Mouse (Mus musculus): ENCODE measurements around the gene H2afy2. TPM values are rescaled to one million over a fixed set of nuclear protein-coding genes. Genes with fewer than 3 reads are reported as not detected.

The H2afy2 gene
- total RNA-seq (2021): 10 to 100 TPM; 59.3 to 59.5 TPM

DNA sequence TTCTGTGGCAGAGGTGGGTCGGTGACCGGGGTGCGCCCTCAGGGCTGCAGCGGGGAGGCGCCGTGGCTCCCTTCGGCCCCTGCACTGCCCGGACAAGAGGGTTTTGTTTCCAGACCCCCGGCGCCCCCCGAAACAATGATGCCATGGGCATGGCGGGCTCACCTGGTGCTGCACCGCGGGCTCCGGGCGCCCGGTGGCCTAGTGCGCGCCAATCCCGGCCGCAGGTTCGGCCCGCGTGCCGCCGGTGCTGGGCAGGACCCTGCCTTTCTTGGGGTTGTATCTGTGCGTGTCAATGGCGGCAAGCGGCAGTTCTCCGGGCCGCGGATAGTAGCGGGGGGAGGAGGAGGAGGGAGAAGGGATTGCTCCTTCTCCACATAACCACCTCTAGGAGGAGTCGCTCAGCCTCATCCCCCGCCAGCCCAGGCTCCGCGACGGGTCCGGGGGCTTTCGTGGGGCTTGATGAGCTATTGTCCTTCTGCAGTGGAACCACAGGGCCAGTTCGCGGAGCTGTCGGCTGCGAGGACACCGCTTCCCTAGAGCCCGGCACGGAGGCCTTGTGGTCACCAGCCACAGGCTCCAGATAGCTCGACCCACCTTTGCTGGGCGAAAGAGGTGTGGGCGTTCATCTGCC lies at the start of gene H2afy2:
Gene H2afy2, minus strand, starts transcription at position 527 of the 631 bp plus-strand sequence.
- intact Hi-C loops (cut with DNase I): no loop called here
- peak; percentile 77 to 87 for DNase-seq (ENCODE audit: extremely low spot score in 1 of 2, low spot score in 2 of 2)

DNA sequence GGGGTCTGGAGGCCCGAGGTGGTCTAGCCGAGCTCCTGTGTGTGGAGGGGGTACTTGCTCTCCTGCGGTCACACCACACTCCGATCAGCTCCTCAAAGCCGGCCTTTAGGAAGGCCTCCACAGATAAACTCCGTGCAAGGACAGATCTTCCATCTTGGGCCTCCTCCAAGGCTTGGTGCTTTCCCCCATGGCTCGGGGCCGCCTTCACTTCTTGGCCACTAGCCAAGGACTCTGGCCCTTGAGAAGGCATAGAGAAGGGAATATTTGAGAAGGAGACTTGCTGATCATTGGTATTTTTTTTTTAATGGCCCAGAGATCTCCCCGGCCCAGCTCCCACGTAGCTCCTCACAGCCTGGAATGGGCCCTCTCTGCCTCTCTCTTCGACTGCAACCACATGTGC lies 48.8 kb upstream of the H2afy2 start:
- DNase-seq (ENCODE audit: extremely low spot score in 1 of 2, low spot score in 2 of 2): no peak
- intact Hi-C loops (cut with DNase I): no loop called here

DNA sequence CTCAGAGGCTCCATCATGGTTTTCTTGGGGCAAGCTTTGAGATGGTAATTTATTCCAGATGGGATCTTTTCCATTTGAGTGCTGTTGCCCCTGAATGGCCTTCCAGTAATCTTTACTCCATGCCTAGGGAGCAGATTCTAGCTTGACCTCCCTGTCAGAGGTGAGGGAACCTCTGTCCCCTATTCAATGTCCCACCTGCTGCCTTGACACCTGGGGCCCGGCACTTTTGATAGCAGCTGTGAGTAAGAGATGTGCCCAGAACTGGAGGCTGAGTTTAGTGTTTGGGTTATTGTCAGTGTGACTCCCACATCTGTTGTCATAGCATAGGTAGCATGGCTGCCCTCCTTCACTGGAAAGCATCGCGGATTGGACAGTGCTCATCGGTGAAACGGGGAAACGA lies 47.8 kb upstream of the H2afy2 start:
- intact Hi-C loops (cut with DNase I): no loop called here
- DNase-seq (ENCODE audit: extremely low spot score in 1 of 2, low spot score in 2 of 2): no peak

DNA sequence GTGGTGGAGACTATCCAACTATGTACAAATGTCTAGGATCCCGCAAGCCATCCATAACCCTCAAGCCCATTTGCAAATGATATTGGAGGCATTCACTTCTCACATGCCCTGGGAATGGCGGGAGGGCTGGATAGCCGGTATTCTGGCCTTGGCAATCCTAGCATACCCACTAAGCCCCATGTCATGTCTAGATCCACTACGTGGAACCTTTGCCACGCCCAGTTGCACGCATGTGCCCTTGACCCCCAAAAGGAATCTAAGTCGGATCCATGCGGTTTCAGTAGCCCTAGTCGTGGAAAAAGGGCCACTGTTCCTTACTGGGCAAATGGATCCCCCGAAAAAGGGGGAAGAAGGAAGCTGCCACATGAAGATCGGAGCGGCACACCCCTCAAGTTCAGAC lies 47.3 kb upstream of the H2afy2 start:
- intact Hi-C loops (cut with DNase I): no loop called here
- no peak for DNase-seq (ENCODE audit: extremely low spot score in 1 of 2, low spot score in 2 of 2)

- DNase-seq (ENCODE audit: extremely low spot score in 1 of 2, low spot score in 2 of 2): no peak
- intact Hi-C loops (cut with DNase I): no loop called here
Observed at GRCm38 (mm10) chr10:61830817-61831216, 46.9 kb upstream of the H2afy2 start.

DNA sequence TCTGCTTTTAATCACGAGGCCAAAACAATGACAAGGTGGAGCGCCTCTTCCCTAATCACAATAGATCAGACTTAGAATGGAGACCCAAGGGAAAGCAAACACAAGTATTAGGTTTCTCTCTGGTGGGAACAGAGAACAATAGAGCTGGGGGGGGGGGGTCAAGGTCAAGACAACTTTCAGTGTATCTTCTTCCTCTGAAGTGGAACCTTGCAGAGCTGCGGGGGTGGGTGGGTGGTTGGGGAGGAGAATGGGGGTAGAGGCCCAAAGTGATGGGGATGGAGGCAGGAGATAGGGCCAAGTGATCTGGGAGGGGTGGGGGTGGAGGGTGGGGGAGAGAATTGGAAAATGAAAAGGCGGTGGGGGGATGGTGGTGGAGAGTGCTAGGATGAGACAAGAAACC lies 45.1 kb upstream of the H2afy2 start:
- intact Hi-C loops (cut with DNase I): no loop called here
- DNase-seq (ENCODE audit: extremely low spot score in 1 of 2, low spot score in 2 of 2): no peak

DNA sequence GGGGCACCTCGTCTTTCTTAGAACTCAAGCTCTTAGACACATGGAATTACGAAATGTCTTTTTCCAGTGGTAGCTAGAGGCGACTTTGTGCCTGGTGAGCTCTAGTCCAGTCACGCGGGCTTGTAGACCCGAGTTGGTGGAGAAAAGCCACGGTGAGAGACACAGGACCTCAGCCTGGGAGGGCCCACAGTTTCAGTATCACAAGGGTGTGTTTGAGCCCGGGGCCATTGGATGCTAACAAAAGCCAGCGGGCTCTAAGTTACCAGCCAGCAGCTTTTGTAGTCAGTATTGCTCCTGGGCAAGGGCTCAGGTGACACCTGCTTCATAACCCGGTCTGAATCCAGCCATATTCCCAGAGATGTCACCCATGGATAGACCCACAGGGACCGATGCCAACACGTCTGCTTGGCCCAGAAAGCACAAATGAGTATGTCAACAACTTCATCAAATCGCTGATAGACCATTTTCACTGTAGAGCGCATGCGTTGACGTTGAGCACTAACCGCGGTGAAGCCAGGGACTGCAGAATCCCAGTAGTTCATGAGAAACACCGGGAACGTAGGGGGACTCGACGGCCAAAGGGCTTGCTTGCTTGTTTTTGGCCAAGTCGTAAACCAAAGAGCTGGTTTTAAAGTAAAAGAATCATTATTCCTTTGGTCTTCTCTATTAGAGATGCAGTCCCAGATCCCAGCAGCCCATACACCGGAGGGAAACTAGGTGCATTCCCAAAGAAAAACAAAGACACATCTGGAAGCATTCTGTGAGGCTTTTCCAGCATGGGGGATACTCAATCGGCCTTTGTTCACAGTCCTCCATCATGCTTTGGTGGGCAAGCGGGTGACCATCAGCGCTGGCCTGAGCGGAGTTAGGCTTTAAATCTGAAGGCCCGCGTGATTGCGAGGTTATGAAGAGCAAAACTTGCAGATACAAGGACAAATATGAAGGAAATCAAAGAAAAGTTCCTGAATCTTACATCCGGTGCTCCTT lies 44.3 kb upstream of the H2afy2 start:
- no peak for DNase-seq (ENCODE audit: extremely low spot score in 1 of 2, low spot score in 2 of 2)
- intact Hi-C loops (cut with DNase I): no loop called here

- DNase-seq (ENCODE audit: extremely low spot score in 1 of 2, low spot score in 2 of 2): no peak
- intact Hi-C loops (cut with DNase I): no loop called here
Observed at GRCm38 (mm10) chr10:61826753-61827435, 42.9 kb upstream of the H2afy2 start.

DNA sequence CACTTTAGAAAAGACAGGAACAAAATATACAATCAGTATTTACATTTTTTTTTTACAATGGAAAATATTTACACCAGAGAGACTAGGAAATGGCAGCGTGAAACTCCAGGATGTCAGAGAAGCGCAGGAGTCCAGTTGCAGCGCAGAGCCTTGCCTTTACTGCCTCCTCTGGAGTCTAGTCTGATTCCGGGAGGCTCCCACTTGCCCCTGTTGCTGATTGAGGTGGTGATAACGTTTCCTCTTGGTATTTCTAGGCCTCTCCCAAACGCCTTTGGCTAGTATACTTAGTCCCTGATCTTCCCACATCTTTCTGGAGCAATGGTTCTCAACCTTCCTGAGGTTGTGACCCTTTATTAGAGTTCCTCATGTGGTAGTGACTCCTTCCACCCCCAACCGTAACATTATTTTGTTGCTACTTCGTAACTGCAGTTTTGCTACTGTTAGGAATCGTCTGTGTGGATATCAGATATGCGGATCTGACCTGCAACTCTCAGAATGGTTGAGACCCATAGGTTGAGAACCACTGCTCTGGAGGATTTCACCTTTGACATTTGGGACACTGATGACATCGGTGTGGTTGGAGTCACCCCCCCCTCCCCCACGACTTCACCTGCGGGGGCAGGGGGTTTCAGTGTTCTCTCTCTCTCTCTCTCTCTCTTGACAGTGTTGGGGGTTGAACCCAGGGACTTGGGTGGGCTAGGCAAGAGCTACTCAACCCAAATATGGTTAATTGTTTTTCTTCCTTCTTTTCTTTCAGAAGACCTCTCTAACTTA lies 42.2 kb upstream of the H2afy2 start:
- intact Hi-C loops (cut with DNase I): no loop called here

GRCm38 (mm10) chr10:61825536-61825935 lies 41.6 kb upstream of the H2afy2 start:
- no peak for DNase-seq (ENCODE audit: extremely low spot score in 1 of 2, low spot score in 2 of 2)
- intact Hi-C loops (cut with DNase I): no loop called here

More for the DNA sequence above, 42.2 kb upstream of the H2afy2 start:
- no peak for DNase-seq (ENCODE audit: extremely low spot score in 1 of 2, low spot score in 2 of 2)

GRCm38 (mm10) chr10:61823731-61824115 lies 39.8 kb upstream of the H2afy2 start:
- DNase-seq (ENCODE audit: extremely low spot score in 1 of 2, low spot score in 2 of 2): no peak
- intact Hi-C loops (cut with DNase I): no loop called here

- DNase-seq (ENCODE audit: extremely low spot score in 1 of 2, low spot score in 2 of 2): no peak
- intact Hi-C loops (cut with DNase I): no loop called here
Observed at GRCm38 (mm10) chr10:61822968-61823730, 39.2 kb upstream of the H2afy2 start.

DNA sequence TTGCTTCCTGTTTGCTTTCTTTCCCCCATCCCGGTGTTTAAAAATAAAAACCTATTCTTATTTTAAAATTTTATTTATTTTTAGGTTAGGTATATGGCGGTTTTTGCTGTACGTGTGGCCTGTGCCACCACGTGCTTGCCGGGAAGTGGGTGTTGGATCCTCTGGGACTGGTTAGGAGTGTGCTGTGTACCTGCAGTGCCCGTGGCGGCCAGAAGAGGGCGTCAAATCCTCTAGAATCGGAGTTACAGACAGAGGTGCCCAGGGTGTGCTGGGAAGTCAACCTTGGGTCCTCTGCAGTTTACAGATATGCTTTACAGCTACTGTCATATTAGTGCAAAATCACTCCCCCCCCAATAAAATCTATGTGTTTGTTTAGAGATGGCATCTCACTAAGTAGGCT lies 36.1 kb upstream of the H2afy2 start:
- intact Hi-C loops (cut with DNase I): no loop called here
- no peak for DNase-seq (ENCODE audit: extremely low spot score in 1 of 2, low spot score in 2 of 2)

GRCm38 (mm10) chr10:61811987-61812386 lies 28.0 kb upstream of the H2afy2 start:
- intact Hi-C loops (cut with DNase I): no loop called here
- DNase-seq (ENCODE audit: extremely low spot score in 1 of 2, low spot score in 2 of 2): no peak

DNA sequence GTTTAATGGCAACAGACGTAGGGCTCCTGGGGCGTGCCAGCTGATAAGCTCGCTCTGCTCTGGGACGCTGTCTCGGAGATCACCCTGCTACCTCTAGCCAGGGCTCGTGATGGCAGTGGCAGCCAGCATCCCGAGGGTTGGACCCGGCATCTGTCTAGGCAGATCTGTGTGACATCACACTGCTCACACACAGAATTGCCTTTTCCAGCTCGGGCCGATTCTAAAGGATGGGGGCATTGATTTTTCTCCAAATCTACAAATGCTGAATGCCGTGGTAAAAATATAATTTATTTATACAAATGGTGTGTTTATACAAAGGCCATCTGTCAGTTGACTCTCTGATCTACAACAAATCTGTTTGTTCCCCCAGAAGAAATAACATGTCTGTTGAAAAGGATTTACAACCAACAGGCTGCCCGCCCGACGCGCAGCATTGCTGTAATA lies 14.2 kb upstream of the H2afy2 start:
- intact Hi-C loops (cut with DNase I): no loop called here
- DNase-seq (ENCODE audit: extremely low spot score in 1 of 2, low spot score in 2 of 2): no peak

DNA sequence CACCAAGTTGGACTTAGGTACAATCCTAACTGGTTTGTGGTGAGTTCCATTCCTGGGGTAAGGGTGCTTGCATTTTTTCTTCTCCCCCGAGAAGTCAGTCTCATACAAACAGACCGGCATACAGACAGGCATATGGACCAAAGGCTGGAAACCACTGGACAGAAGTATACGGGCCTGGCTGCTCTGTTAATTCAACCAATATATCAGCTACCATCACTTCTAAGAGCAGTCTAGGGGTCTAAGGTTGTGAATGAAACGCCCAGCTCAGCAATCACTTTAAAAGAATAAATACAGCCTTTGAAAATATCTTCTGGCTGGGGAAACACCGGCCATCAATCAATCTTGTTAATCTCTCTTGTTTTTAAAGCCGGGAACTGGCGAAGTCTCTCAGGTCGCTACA lies 11.5 kb upstream of the H2afy2 start:
- intact Hi-C loops (cut with DNase I): no loop called here
- DNase-seq (ENCODE audit: extremely low spot score in 1 of 2, low spot score in 2 of 2): no peak

GRCm38 (mm10) chr10:61794971-61795370 lies 11.0 kb upstream of the H2afy2 start:
- DNase-seq (ENCODE audit: extremely low spot score in 1 of 2, low spot score in 2 of 2): no peak
- intact Hi-C loops (cut with DNase I): no loop called here

DNA sequence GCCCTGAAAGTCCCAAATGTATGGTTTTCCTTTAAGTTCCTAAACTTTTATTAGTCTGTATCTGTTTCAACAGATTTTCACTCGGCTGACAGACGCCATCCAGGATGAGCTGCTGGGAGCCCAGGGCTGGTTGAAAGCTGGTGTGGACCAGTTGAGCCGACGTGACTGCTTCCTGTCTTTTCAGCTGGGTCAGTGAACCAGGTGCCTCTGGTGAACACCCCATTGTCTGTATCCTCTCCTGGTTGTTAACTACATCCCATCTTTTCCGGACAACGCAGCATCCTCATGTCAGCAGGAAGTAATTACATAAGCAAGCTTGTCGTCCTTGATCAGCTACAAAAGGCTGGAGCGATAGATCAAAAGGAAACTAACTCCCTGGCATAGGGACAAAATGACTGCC lies 9.1 kb upstream of the H2afy2 start:
- intact Hi-C loops (cut with DNase I): no loop called here
- DNase-seq (ENCODE audit: extremely low spot score in 1 of 2, low spot score in 2 of 2): no peak

Data from left cerebral cortex, postnatal 10 days (tissue).